Mouse (Mus musculus) midbrain, embryonic 12.5 days (tissue): ENCODE data around the gene Fmr1. TPM values are rescaled to one million over a fixed set of nuclear protein-coding genes. Genes with fewer than 3 reads are reported as not detected.
"Not testable (repeated sequence)": the region's sequence is repeated elsewhere in the genome, so short reads cannot be mapped to it uniquely, and the experiment has no call there.

ENCODE experiments used
- ATAC-seq: fragments of 200-750 bp; cut with Nextera tagmentation; 2 replicates; pipeline ENCODE4 v1.8.0; 2017; ENCODE audit warnings: low read depth, moderate TSS enrichment, moderate library complexity; ENCODE audit not compliant: low FRiP score
- H3K27ac ChIP-seq: fragments of 300-500 bp; sonication (generic); replicated peaks from 2 replicates; pipeline ENCODE4 v1.5.1; 2016; ENCODE audit warnings: mild to moderate bottlenecking
- H3K27me3 ChIP-seq: fragments of 300-500 bp; sonication (generic); 2 replicates; pipeline ENCODE4 v1.6.1; 2016; ENCODE audit warnings: mild to moderate bottlenecking
- H3K36me3 ChIP-seq: fragments of 300-500 bp; sonication (generic); 2 replicates; pipeline ENCODE4 v1.6.1; 2016
- H3K4me1 ChIP-seq: fragments of 300-500 bp; sonication (generic); 2 replicates; pipeline ENCODE4 v1.6.1; 2016
- H3K4me2 ChIP-seq: fragments of 300-500 bp; sonication (generic); replicated peaks from 2 replicates; pipeline ENCODE4 v1.6.1; 2016; ENCODE audit warnings: mild to moderate bottlenecking, moderate library complexity
- H3K4me3 ChIP-seq: fragments of 300-500 bp; sonication (generic); 2 replicates; pipeline ENCODE4 v1.5.1; 2016; ENCODE audit warnings: mild to moderate bottlenecking
- H3K9ac ChIP-seq: fragments of 300-500 bp; sonication (generic); replicated peaks from 2 replicates; pipeline ENCODE4 v1.6.1; 2016; ENCODE audit warnings: mild to moderate bottlenecking, moderate library complexity
- H3K9me3 ChIP-seq: fragments of 300-500 bp; sonication (generic); 2 replicates; pipeline ENCODE4 v1.6.1; 2016; ENCODE audit warnings: mild to moderate bottlenecking
- WGBS: fragments of 180-500 bp; shearing (Covaris S2); methylation state at CpG from one replicate; pipeline ENCODE4 v1.1.7; 2016; 5-methylcytosine and 5-hydroxymethylcytosine counted together
- polyA plus RNA-seq: library from polyadenylated mRNA; unstranded; fragments of >200 nt; fragmentation: Nextera tagmentation; extraction: Ambion mirVana; gene quantifications from 2 replicates; pipeline ENCODE4 v1.2.1, GENCODE M21; 2016

Fmr1 gene
- 74.2 and 80.5 TPM in 2 replicates for polyA plus RNA-seq

DNA sequence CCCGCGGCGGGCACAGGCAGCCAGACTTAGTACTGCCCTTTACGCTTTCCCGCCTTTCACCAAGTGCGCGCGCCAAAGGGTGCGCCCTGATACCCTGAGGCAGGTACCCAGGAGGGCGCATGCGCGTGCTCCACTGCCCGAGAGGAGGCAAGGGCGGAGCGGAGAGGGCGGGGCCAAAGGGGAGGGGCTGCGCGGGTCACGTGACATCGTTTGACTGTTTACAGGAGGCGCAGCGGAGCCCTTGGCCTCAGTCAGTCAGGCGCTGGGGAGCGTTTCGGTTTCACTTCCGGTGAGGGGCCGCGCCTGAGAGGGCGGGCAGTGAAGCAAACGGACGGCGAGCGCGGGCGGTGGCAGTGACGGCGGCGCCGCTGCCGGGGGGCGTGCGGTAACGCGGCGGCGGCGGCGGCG is at the start of gene Fmr1:
Fmr1 (plus strand) TSS at position 209 of the 408 bp plus-strand sequence.
- peak within 1 kb of the TSS; percentile 68 for H3K4me3 ChIP-seq
- H3K9me3 ChIP-seq: no peaks in the 10 kb centered on the region
- H3K9ac ChIP-seq: peak within 1 kb of the TSS; percentile 83
- H3K36me3 ChIP-seq: no peaks in the 10 kb centered on the region
- 0 out of 2 replicates have a peak, but pooled peaks cover 2% of the 10 kb centered on the region for H3K4me1 ChIP-seq
- peak; percentile 97 for ATAC-seq
- H3K27ac ChIP-seq: peak within 1 kb of the TSS; percentile 93
- peak within 1 kb of the TSS; percentile 50 for H3K4me2 ChIP-seq
- H3K27me3 ChIP-seq: no peaks in the 10 kb centered on the region
- 18% methylated on average over 47 of the region's 49 CpGs for WGBS

DNA sequence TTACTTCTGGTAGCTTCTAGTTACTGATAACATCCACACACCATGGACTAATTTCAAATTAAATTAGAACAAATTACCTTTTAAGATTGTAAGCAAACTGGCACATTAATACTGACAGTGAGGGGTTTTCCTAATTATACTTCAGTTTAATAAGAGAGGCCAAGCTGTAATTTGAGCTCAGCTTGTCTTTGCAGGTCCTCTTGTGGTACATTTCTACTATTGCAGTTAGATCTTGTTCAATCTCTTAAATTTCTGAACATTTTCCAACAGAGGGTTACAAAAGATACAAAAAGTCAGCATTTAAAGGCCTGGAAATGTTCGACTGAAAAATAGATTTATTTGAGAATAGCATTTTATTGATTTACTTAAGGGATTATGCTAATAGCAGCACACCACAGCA is 36.7 kb upstream of the Fmr1 start:
- Histone ChIP-seq H3K36me3 (no peaks in the 10 kb centered on the region), H3K27me3 (no peaks in the 10 kb centered on the region), H3K9me3 (no peaks in the 10 kb centered on the region), H3K4me3 (no peak overlapping the region), H3K27ac (no peak overlapping the region), H3K4me1 (no peaks in the 10 kb centered on the region), H3K9ac (no peak overlapping the region), H3K4me2 (no peak overlapping the region)
- WGBS: 68% methylated on average over 1 of the region's 1 CpGs
- no peak for ATAC-seq

GRCm38 (mm10) chrX:68645154-68645919 is 33.0 kb upstream of the Fmr1 start:
- no peaks in the 10 kb centered on the region for H3K36me3 ChIP-seq
- WGBS: 74% methylated on average over 7 of the region's 7 CpGs
- H3K4me2 ChIP-seq: no peak overlapping the region
- no peak overlapping the region for H3K27ac ChIP-seq
- H3K27me3 ChIP-seq: no peaks in the 10 kb centered on the region
- H3K9ac ChIP-seq: no peak overlapping the region
- ATAC-seq: no peak
- H3K9me3 ChIP-seq: no peaks in the 10 kb centered on the region
- H3K4me3 ChIP-seq: no peak overlapping the region
- no peaks in the 10 kb centered on the region for H3K4me1 ChIP-seq

- no peak for ATAC-seq
- Histone ChIP-seq H3K27me3 (no peaks in the 10 kb centered on the region), H3K36me3 (no peaks in the 10 kb centered on the region), H3K27ac (no peak overlapping the region), H3K9ac (no peak overlapping the region), H3K4me2 (peak overlapping the region; percentile 49), H3K4me3 (no peak overlapping the region), H3K9me3 (no peaks in the 10 kb centered on the region), H3K4me1 (0 out of 2 replicates have a peak, but pooled peaks cover 2% of the 10 kb centered on the region)
- 36% methylated on average over 1 of the region's 1 CpGs for WGBS
These were observed 833 bp upstream of the Fmr1 start for GRCm38 (mm10) chrX:68677508-68677907.

- Histone ChIP-seq H3K27me3 (no peaks in the 10 kb centered on the region), H3K4me3 (peak overlapping the region; percentile 68), H3K36me3 (no peaks in the 10 kb centered on the region), H3K27ac (peak overlapping the region; percentile 93), H3K4me2 (peak overlapping the region; percentile 50), H3K9me3 (no peaks in the 10 kb centered on the region), H3K9ac (peak overlapping the region; percentile 83), H3K4me1 (0 out of 2 replicates have a peak, but pooled peaks cover 2% of the 10 kb centered on the region)
- WGBS: 20% methylated on average over 57 of the region's 67 CpGs
- peak; percentile 82 for ATAC-seq
These were observed 610 bp downstream of the Fmr1 start for GRCm38 (mm10) chrX:68678815-68679486.

DNA sequence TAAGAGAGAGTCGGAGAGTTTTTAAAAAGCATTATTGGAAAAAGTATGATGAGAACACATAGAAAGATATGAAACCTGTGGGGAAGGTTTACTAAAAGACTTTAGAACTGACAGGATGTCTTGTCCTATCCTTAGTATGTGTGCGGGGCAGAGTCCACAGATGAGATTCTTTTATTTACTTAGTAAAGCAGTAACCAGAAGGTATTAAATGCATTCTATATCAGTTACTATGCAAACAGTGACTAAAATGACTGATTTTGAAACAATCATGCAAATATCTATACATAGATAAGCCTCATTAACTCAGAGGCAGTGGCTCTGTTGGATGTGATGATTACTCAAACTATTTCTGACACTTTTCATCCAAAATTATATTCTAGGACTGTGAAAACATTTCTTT is 6.4 kb downstream of the Fmr1 start:
- Histone ChIP-seq H3K4me1 (0 out of 2 replicates have a peak, but pooled peaks cover 2% of the 10 kb centered on the region), H3K9me3 (no peaks in the 10 kb centered on the region), H3K4me2 (no peak overlapping the region), H3K4me3 (no peak overlapping the region), H3K36me3 (no peaks in the 10 kb centered on the region), H3K27me3 (no peaks in the 10 kb centered on the region), H3K27ac (no peak overlapping the region), H3K9ac (no peak overlapping the region)
- ATAC-seq: no peak
- 77% methylated on average over 2 of the region's 2 CpGs for WGBS

DNA sequence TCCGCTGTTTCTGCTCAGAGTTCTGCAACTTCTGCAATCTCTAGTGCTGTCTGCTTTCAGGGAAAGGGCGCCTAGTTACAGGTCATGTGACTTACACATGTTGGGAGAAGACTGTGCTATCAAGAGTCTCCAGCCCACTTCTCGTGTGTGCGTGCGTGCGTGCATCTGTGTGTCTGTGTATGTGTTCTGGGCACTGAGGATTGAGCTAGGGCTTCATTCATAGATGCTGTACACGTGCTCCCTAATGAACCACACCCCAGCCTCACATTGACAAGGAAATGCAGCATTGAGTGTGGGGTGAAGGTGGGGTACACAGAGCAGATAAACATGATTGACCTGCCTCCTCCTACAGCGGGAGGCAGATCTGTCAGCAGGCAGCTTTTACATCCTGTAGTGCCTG is 13.6 kb downstream of the Fmr1 start:
- not testable (repeated sequence) for H3K4me1 ChIP-seq, H3K27me3 ChIP-seq, H3K36me3 ChIP-seq, H3K9me3 ChIP-seq, ATAC-seq, H3K4me2 ChIP-seq, H3K27ac ChIP-seq, H3K4me3 ChIP-seq, H3K9ac ChIP-seq
- 90% methylated on average over 8 of the region's 8 CpGs for WGBS

DNA sequence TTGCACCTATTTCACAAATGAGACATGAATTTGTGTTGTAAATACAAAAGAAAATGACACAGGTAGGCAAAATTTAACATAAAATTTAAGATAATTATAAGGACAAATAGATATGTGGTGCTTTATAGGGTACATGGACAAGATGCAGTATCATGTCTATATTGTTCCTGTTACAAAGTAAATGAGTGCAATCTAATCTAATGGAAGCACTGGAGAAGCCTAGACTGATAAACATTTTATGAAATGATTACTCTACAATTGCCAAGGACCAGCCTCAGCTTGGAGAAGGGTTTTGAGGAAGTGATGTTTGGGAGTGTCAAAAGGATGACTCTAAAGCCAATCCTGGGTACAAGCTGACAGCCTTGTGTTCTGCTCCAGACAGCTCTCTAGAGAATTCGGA is 58.6 kb downstream of the Fmr1 start:
- no peaks in the 10 kb centered on the region for H3K36me3 ChIP-seq
- H3K4me3 ChIP-seq: no peak overlapping the region
- no peak overlapping the region for H3K4me2 ChIP-seq
- H3K9ac ChIP-seq: no peak overlapping the region
- H3K27me3 ChIP-seq: no peaks in the 10 kb centered on the region
- no peak overlapping the region for H3K27ac ChIP-seq
- ATAC-seq: no peak
- no peaks in the 10 kb centered on the region for H3K4me1 ChIP-seq
- no peaks in the 10 kb centered on the region for H3K9me3 ChIP-seq
- 52% methylated on average over 1 of the region's 1 CpGs for WGBS

- ATAC-seq: no peak
- H3K36me3 ChIP-seq: no peaks in the 10 kb centered on the region
- no peaks in the 10 kb centered on the region for H3K4me1 ChIP-seq
- 51% methylated on average over 2 of the region's 2 CpGs for WGBS
- no peak overlapping the region for H3K9ac ChIP-seq
- no peak overlapping the region for H3K4me3 ChIP-seq
- no peaks in the 10 kb centered on the region for H3K27me3 ChIP-seq
- no peak overlapping the region for H3K4me2 ChIP-seq
- no peak overlapping the region for H3K27ac ChIP-seq
- H3K9me3 ChIP-seq: no peaks in the 10 kb centered on the region
These were observed 61.7 kb downstream of the Fmr1 start for GRCm38 (mm10) chrX:68740088-68740487.

- H3K4me2 ChIP-seq: no peak within 1 kb of the TSS
- no peaks in the 10 kb centered on the region for H3K4me1 ChIP-seq
- no peaks in the 10 kb centered on the region for H3K36me3 ChIP-seq
- 85% methylated on average over 15 of the region's 15 CpGs for WGBS
- 0 out of 2 replicates have a peak, but pooled peaks cover 2% of the 10 kb centered on the region for H3K9me3 ChIP-seq
- H3K27ac ChIP-seq: no peak within 1 kb of the TSS
- no peaks in the 10 kb centered on the region for H3K27me3 ChIP-seq
- no peak within 1 kb of the TSS for H3K4me3 ChIP-seq
- no peak within 1 kb of the TSS for H3K9ac ChIP-seq
- ATAC-seq: no peak
These were observed 83.3 kb downstream of the Fmr1 start, which contains the start of gene Fmr1nb for GRCm38 (mm10) chrX:68761606-68762005. Fmr1nb (plus strand) TSS chrX:68761839.
